8 mouse cellular contexts compared by ENCODE assay signal in genomic region chr10:89461856-89462507, GRCm38 (mm10). TPM values are rescaled to one million over a fixed set of nuclear protein-coding genes. Genes with fewer than 3 reads are reported as not detected.
A peak's percentile ranks its signal among the peaks of the same experiment; 100 is the strongest.
DNase-seq lines count a peak whose midpoint lies in the region; ATAC-seq and TF ChIP-seq lines count a peak whose summit lies in the region.

No protein-coding gene starts in this region.

- peak; percentile 80 for TF ChIP-seq CTCF in gastrocnemius, adult 2 months (IDR thresholded peaks at IDR 0.05)
- peak; percentile 90 for TF ChIP-seq CTCF in hindbrain, postnatal 0 days (IDR thresholded peaks at IDR 0.05; ENCODE audit: low read depth)

- H3K4me2 ChIP-seq in hindbrain, postnatal 0 days (ENCODE audit: low read depth, low read length), result no peak overlapping the region

- intact Hi-C loops in gastrocnemius, adult 2 months (cut with DNase I), result loop anchor here (1.0 to 10.0 kb wide), 2 partner anchors 165 to 363 kb away; no protein-coding TSS in a partner anchor

- no peaks in the 10 kb centered on the region for H3K4me1 ChIP-seq in hindbrain, postnatal 0 days (ENCODE audit: insufficient read depth, low read length)

- ATAC-seq in common myeloid progenitor, adult 5-6 weeks (replicated peaks; ENCODE audit: low read depth, poor library complexity, severe bottlenecking), result peak; percentile 96
- ATAC-seq in hindbrain, postnatal 0 days, result peak; percentile 86

- H3K27ac ChIP-seq in gastrocnemius, adult 2 months, result no peak overlapping the region
- no peak overlapping the region for H3K27ac ChIP-seq in hindbrain, postnatal 0 days

- H3K36me3 ChIP-seq in hindbrain, postnatal 0 days (ENCODE audit: insufficient read depth, low read length), result no peaks in the 10 kb centered on the region

- DNase-seq in ZHBTc4 (ENCODE audit: low read depth, low spot score), result peak; percentile 92
- peak; percentile 55 for DNase-seq in gastrocnemius, adult 2 months
- DNase-seq in hindbrain, postnatal 0 days (ENCODE audit: low spot score), result peak; percentile 96
- peak; percentile 77 for DNase-seq in left cerebral cortex, adult 11 months (ENCODE audit: low spot score)
- DNase-seq in lung, postnatal 25 days (ENCODE audit: low spot score), result peak; percentile 84
- peak; percentile 93 for DNase-seq in retina, postnatal 1 day
- peak; percentile 87 for DNase-seq in urinary bladder, postnatal 14 days (ENCODE audit: low spot score)

- no peak overlapping the region for H3K9ac ChIP-seq in hindbrain, postnatal 0 days (replicated peaks; ENCODE audit: low read length)

- H3K4me3 ChIP-seq in gastrocnemius, adult 2 months, result no peak overlapping the region; the same call in 1 of the 2 replicates
- no peak overlapping the region for H3K4me3 ChIP-seq in hindbrain, postnatal 0 days (ENCODE audit: low read length)

- no peaks in the 10 kb centered on the region for H3K9me3 ChIP-seq in hindbrain, postnatal 0 days (ENCODE audit: low read length)

- WGBS in hindbrain, postnatal 0 days, result 22% methylated on average over 14 of the region's 14 CpGs

- no peaks in the 10 kb centered on the region for H3K27me3 ChIP-seq in hindbrain, postnatal 0 days (ENCODE audit: insufficient read depth, low read length)

RNA-seq across cellular contexts. Expression of gene Gas2l3, which starts 18.2 kb away (rescaled TPM):
- total RNA-seq in common myeloid progenitor, adult 5-6 weeks (2017), result 16.4 and 25.9 TPM in 2 replicates
- under 1 TPM; 0.89 to 0.95 TPM for total RNA-seq in gastrocnemius, adult 2 months (2021)
- 11.7 and 17.8 TPM in 2 replicates for total RNA-seq in hindbrain, postnatal 0 days (2014; rRNA removed)
- polyA plus RNA-seq in hindbrain, postnatal 0 days (2015; fragmentation: Nextera tagmentation; extraction: Ambion mirVana), result 5.5 and 6.6 TPM in 2 replicates
